Mouse (Mus musculus): ENCODE measurements at regions not wholly inside any gene's neighbourhood (a gene's known extent, or its start where the extent isn't known, plus 50 kb on each side); places are given as distances from the start of the nearest gene placed in this dataset.
"Not testable (repeated sequence)": the region's sequence is repeated elsewhere in the genome, so short reads cannot be mapped to it uniquely, and the experiment has no call there.

DNA sequence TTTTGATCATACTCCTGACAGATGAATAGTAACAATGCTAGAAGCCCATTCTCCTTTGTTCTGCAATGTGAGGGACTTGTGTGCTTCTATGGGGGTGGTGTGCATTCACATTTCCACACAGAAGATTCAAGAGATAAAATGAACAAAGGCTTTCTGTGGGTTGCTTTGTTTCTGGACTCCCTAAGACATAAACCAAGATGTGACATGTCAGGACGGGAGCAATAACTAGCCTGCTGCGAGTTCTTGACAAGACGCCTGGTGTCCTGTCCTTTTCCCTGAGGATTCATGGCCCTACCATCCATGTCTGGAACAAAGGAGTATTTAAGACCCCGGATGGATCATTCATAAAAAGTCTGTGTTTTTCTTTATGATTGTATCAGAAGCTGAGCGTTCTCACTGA lies 874.7 kb downstream of the Robo1 start:
- no peak for DNase-seq (ENCODE audit: low read depth, low spot score)

GRCm38 (mm10) chr16:73182258-73182657 lies 874.2 kb downstream of the Robo1 start:
- no peak for DNase-seq (ENCODE audit: low read depth, low spot score)

- no peak for DNase-seq (ENCODE audit: low read depth, low spot score)
Observed at GRCm38 (mm10) chr16:73155447-73155846, 847.3 kb downstream of the Robo1 start.

DNA sequence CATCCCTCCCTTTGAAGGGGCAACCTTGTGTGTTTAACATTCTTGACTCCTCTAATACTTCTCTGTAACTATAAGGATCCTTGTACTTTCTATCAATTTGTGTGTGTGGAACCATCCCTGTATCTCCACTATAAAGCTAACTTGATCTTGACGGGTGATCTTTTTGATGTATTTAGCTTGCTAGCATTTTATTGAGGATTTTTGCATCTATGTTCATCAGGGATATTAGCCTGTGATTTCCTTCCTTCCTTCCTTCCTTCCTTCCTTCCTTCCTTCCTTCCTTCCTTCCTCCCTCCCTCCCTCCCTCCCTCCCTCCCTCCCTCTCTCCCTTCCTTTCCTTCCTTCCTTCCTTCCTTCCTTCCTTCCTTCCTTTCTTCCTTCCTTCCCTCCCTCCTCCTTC lies 819.8 kb downstream of the Robo1 start:
- not testable (repeated sequence) for DNase-seq (ENCODE audit: low read depth, low spot score)

DNA sequence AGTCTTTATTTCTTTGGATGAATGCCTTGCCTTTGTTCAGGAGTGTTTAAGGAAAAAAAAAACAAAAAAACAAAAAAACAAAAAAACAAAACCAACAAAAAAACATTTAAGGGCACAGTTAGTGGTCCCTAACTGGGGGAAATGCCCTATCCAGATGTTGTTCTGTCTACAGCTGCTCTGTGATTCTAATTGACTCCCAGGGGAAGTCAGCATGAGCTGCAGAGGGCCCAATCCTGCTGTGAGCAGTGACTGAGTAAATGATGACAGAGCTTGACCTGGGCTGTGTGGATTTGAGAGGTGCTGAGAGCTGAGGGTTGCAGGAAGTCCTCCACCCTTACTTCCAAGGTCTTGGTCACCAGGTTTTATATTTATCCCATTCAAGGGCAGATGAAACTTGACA lies 812.5 kb downstream of the Robo1 start:
- no peak for DNase-seq (ENCODE audit: low read depth, low spot score)

- DNase-seq (ENCODE audit: low read depth, low spot score) = no peak
Observed at GRCm38 (mm10) chr16:73117338-73117737, 809.2 kb downstream of the Robo1 start.

GRCm38 (mm10) chr16:73108021-73108452 lies 799.9 kb downstream of the Robo1 start:
- DNase-seq (ENCODE audit: low read depth, low spot score) = peak; percentile 50

GRCm38 (mm10) chr16:73107608-73108007 lies 799.5 kb downstream of the Robo1 start:
- peak; percentile 49 for DNase-seq (ENCODE audit: low read depth, low spot score)

DNA sequence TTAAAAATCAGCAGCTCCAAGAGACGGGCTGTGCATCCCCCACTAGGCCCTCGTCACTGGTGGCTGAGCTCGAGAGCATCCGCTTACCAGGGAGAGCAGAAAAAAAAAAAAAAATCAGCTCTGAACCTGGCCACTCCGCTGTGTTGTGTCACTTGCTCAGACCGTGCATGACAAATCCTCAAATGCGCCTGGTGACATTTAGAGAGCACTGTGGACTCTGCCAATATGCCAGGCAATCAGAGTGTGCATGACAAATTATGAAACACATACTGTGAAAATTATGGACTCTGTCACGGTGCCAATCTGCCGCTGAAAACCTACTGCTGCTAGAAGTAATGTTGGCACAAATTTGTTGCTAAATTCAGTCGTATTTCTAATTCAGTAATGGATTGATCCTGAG lies 797.4 kb downstream of the Robo1 start:
- DNase-seq (ENCODE audit: low read depth, low spot score) = peak; percentile 76

- no peak for DNase-seq (ENCODE audit: low read depth, low spot score)
Observed at GRCm38 (mm10) chr16:73100273-73100672, 792.2 kb downstream of the Robo1 start.

DNA sequence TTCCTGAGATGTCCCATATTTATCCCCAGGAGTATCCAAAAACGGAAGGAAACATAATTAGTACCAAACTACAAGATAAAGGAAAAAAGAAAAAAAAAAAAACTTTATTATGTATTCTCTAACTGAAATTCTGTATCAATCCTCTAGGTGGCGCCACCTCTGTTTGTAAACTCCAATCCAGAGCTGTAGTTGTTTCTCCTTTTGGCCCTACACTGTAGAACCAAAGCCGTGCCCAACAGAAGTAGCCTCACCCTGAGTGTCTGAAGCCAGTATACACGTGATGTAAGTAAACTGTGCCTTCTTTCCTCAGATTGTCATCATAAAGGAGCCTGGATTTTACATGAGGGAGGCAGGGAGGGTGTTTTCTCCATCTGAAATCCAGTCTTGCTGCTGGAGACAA lies 790.7 kb downstream of the Robo1 start:
- DNase-seq (ENCODE audit: low read depth, low spot score) = no peak

GRCm38 (mm10) chr16:73097176-73097575 lies 789.1 kb downstream of the Robo1 start:
- DNase-seq (ENCODE audit: low read depth, low spot score) = no peak

DNA sequence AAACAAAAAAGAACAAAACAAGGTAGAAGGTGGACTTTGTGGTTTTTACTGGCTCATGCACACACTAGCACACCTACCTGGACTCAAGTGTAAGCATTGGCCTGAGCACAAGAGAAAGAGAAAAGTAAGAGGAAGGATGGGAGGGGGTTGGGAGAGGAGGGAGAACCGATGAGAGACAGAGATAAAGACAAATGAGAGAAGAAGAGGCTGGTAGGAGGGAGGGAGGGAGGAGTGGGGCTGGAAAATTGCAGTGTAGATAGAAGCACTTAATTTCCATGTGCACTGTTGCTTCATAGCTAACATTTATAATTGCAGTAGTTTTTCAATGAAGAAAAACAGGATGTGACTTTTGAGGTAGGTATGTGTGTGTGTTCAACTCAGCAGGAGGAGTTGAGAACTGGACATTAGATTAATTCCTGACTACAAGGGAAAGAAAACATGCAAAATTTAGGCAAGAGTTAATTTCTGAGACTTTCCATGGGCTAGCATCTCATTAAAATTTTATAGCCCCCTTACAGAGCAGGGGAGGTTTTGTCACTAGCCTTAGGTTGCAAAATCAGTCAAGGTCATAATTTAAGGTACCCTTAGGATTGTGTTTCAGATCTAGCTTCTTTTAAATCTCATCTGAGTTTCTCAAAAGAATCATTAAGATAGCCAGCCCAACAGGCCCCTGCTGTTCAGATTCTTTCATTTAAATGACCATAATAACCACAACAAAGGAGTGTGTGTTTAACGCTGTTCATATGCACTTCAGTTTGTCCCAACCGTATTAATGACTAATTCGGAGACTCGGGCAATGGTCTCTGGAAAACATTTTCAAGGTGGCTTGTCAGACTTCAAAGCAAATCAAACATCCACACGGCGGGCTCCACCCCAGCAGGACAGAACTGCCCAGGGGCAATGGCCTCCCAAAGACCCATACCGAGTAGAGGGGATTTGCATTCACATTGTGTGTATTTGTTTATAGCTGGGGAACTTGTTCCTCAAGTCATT lies 788.3 kb downstream of the Robo1 start:
- no peak for DNase-seq (ENCODE audit: low read depth, low spot score)

All from brain, embryonic 18.5 days (tissue).